Mouse (Mus musculus) lung, adult 2 months (tissue): ENCODE measurements around the gene Dctn3. TPM values are rescaled to one million over a fixed set of nuclear protein-coding genes. Genes with fewer than 3 reads are reported as not detected.
"Not testable (repeated sequence)": the region's sequence is repeated elsewhere in the genome, so short reads cannot be mapped to it uniquely, and the experiment has no call there.

ENCODE experiments used
- DNase-seq: peaks from one replicate; pipeline ENCODE4 v3.0.0; 2022
- H3K4me1 ChIP-seq: fragments of 200-500 bp; 2 replicates; pipeline ENCODE4 v1.6.1; 2011; ENCODE audit warnings: low read length; ENCODE audit not compliant: control insufficient read depth, insufficient read depth
- H3K4me3 ChIP-seq: fragments of 200-500 bp; replicated peaks from 2 replicates; pipeline ENCODE3; 2011; ENCODE audit warnings: low read depth, mild to moderate bottlenecking, control low read depth, low read length; ENCODE audit errors: extremely low read depth
- CTCF ChIP-seq: fragments of 200-500 bp; IDR thresholded peaks from 2 replicates; pipeline ENCODE4 v1.5.1; 2011; ENCODE audit warnings: mild to moderate bottlenecking, low read length, control low read depth; ENCODE audit not compliant: insufficient read depth
- POLR2A ChIP-seq: fragments of 200-500 bp; IDR thresholded peaks from 2 replicates; pipeline ENCODE4 v1.6.1; 2011; ENCODE audit warnings: low read depth, mild to moderate bottlenecking, control low read depth, low read length, borderline replicate concordance; ENCODE audit errors: extremely low read depth
- WGBS: fragments of 180-500 bp; shearing (Covaris S2); methylation state at CpG from one replicate; pipeline ENCODE4 v1.1.7; 2018; 5-methylcytosine and 5-hydroxymethylcytosine counted together
- polyA plus RNA-seq: library from polyadenylated mRNA; depleted of rRNA; stranded (reverse); fragments of >200 nt; gene quantifications from 2 replicates; pipeline ENCODE4 v1.2.3, GENCODE M21; 2012

The Dctn3 gene
- polyA plus RNA-seq, 1 experiment = 44.3 TPM

DNA sequence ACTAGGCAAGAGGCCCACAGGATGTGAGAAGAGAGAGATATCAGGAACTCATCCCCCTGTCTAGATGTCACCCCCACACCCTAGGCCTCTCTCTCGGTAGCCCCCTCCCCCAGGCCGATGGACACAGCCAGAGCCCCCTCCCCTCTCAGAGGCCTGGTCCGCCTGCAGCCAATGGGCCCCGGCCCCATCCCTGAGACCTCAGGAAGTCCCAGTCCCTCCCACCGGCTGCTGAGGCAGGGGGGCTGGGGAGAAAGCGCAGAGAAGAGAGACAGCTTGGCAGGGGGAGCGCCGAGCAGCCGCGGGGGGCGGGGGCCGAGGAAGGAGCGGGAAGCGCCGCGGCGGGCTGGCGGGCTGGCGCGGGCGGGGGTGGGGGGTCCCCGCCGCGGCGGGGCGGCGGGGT, 39.7 kb downstream of the Dctn3 start:
- DNase-seq, H3K4me3 ChIP-seq, H3K4me1 ChIP-seq: not testable (repeated sequence)
- 3% methylated on average over 5 of the region's 27 CpGs for WGBS

DNA sequence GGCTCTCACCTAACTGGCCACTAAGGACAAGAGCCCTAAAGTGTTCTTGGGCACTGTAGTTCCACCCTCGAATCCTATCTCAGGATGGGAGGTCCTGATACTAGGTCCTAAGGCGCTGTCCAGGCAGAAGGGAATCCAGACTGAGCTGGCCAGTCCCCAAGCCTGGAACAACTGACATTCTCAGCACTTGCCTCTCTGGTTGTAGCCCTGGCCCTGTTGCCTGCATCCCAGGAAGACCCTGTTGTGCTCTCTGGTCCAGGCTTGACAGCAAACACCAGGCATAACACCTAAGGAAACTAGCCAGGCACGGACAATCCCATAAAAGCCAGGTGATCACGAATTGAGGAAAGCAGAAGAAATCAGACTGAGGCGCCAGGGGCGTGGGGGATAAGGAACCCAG, 40.2 kb downstream of the Dctn3 start:
- 47% methylated on average over 6 of the region's 6 CpGs for WGBS
- no peak for DNase-seq
- TF ChIP-seq POLR2A (no peak), CTCF (no peak)
- Histone ChIP-seq H3K4me1 (no peaks in the 10 kb centered on the region), H3K4me3 (no peak overlapping the region)

DNA sequence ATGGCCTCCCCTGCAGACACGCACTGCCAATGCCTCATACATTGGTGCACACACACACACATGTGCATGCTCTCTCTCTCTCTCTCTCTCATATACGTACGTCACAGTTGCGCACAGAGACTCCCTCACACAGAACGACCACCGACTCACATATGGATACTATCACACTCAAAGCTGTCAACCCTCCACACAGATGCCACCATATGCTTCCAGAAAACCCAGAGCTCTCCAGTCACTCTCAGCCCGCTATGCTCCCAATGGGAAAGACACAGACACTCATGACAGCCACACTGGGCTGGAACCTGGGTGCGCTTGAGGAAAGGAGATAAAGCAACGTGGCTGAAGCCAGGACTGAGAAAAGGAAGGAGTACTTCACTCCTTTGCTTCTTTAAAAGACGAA, 41.0 kb downstream of the Dctn3 start:
- no peak for DNase-seq
- TF ChIP-seq CTCF = no peak
- TF ChIP-seq POLR2A = no peak
- H3K4me3 ChIP-seq = no peak overlapping the region
- no peaks in the 10 kb centered on the region for H3K4me1 ChIP-seq
- WGBS = 75% methylated on average over 10 of the region's 10 CpGs

GRCm38 (mm10) chr4:41681176-41681575, 41.8 kb downstream of the Dctn3 start:
- DNase-seq = no peak
- Histone ChIP-seq H3K4me1 (no peaks in the 10 kb centered on the region), H3K4me3 (no peak overlapping the region)
- TF ChIP-seq POLR2A (no peak), CTCF (no peak)
- WGBS = 58% methylated on average over 4 of the region's 4 CpGs

- no peak for DNase-seq
- WGBS = 44% methylated on average over 2 of the region's 2 CpGs
- Histone ChIP-seq H3K4me1 (no peaks in the 10 kb centered on the region), H3K4me3 (no peak overlapping the region)
- TF ChIP-seq CTCF (no peak), POLR2A (no peak)
These were observed 43.7 kb downstream of the Dctn3 start for GRCm38 (mm10) chr4:41679291-41679690.

- TF ChIP-seq POLR2A = no peak
- no peak for TF ChIP-seq CTCF
- no peaks in the 10 kb centered on the region for H3K4me1 ChIP-seq
- no peak for DNase-seq
- 64% methylated on average over 6 of the region's 6 CpGs for WGBS
- no peak overlapping the region for H3K4me3 ChIP-seq
These were observed 44.1 kb downstream of the Dctn3 start for GRCm38 (mm10) chr4:41678863-41679262.

DNA sequence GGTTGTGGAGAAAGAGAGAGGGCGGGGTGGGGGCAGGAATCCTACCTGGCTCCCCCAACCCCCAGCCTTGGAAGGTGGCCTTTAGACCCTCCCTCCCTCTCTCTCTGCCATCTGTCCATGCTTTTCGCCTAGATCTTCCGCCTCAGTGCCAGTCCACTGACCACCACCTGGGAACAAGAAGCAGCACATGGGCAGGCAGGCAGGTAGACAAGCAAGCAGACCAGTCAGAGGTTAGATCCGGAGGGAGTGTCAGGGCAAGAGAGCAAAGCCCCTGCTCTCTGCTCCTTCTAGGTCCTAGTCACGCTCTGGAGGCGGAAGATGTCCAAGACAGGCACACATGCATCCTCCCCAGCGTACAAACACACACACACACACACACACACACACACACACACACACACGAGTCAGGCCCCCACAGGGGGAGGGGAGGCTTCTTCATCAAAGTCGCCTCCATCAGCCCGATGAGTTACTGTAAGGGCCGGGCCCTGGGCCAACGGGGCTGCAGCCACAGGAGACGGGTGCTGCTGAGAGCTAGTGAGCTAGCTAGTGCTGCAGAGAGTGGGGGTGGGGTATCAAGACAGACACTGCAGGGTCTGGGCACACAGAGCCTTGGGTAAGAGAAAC, 45.9 kb downstream of the Dctn3 start:
- WGBS = 54% methylated on average over 13 of the region's 13 CpGs
- no peak overlapping the region for H3K4me3 ChIP-seq
- DNase-seq = no peak
- TF ChIP-seq CTCF = no peak
- no peak for TF ChIP-seq POLR2A
- H3K4me1 ChIP-seq = no peaks in the 10 kb centered on the region

GRCm38 (mm10) chr4:41676248-41677005, 46.5 kb downstream of the Dctn3 start:
- Histone ChIP-seq H3K4me3 (no peak overlapping the region), H3K4me1 (no peaks in the 10 kb centered on the region)
- TF ChIP-seq CTCF (no peak), POLR2A (no peak)
- no peak for DNase-seq
- WGBS = 55% methylated on average over 17 of the region's 17 CpGs

DNA sequence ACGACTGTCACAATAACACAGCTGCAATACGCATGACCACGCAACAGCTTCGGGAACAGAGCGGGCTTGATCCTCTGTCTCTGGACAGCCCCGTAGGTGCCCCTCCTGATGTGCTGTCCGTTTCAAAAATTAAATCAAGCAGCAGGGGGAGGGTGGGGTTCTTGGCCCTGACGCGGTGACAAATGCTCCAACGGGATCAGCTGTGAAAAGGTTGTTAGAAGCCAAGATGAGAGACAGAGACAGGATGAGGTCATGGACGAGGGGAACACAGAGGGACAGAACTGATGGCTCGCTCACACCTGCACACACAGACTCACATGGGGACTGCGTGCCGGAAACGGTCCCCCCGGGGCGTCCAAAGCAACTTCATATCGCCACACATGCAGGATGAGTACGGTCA, 49.8 kb downstream of the Dctn3 start:
- 77% methylated on average over 19 of the region's 19 CpGs for WGBS
- DNase-seq = no peak
- TF ChIP-seq POLR2A = no peak
- no peak for TF ChIP-seq CTCF
- no peak overlapping the region for H3K4me3 ChIP-seq
- H3K4me1 ChIP-seq = no peaks in the 10 kb centered on the region

GRCm38 (mm10) chr4:41672522-41672963, 50.4 kb downstream of the Dctn3 start:
- 45% methylated on average over 8 of the region's 8 CpGs for WGBS
- DNase-seq = no peak
- Histone ChIP-seq H3K4me3 (no peak overlapping the region), H3K4me1 (no peaks in the 10 kb centered on the region)
- TF ChIP-seq POLR2A (no peak), CTCF (no peak)

- H3K4me1 ChIP-seq = no peaks in the 10 kb centered on the region
- H3K4me3 ChIP-seq = no peak overlapping the region
- no peak for DNase-seq
- TF ChIP-seq POLR2A (no peak), CTCF (no peak)
- 30% methylated on average over 8 of the region's 8 CpGs for WGBS
These were observed 50.9 kb downstream of the Dctn3 start for GRCm38 (mm10) chr4:41671963-41672480.
